Mouse (Mus musculus) limb, embryonic 13.5 days (tissue): Measurements from ENCODE around the gene Btc. TPM values are rescaled to one million over a fixed set of nuclear protein-coding genes. Genes with fewer than 3 reads are reported as not detected.

Experiments
- ATAC-seq: fragments of 200-750 bp; cut with Nextera tagmentation; 2 replicates; pipeline ENCODE4 v1.8.0; 2017; ENCODE audit warnings: low read depth, moderate number of reproducible peaks, moderate TSS enrichment; ENCODE audit not compliant: low FRiP score
- H3K27ac ChIP-seq: fragments of 300-500 bp; sonication (generic); 2 replicates; pipeline ENCODE4 v1.5.1; 2015; ENCODE audit warnings: inconsistent platforms, mild to moderate bottlenecking, moderate library complexity
- H3K27me3 ChIP-seq: fragments of 300-500 bp; sonication (generic); 2 replicates; pipeline ENCODE4 v1.6.1; 2015; ENCODE audit warnings: mild to moderate bottlenecking, inconsistent platforms
- H3K36me3 ChIP-seq: fragments of 300-500 bp; sonication (generic); 2 replicates; pipeline ENCODE4 v1.6.1; 2015; ENCODE audit warnings: inconsistent platforms, mild to moderate bottlenecking, moderate library complexity
- H3K4me1 ChIP-seq: fragments of 300-500 bp; sonication (generic); 2 replicates; pipeline ENCODE4 v1.6.1; 2015; ENCODE audit warnings: inconsistent platforms
- H3K4me2 ChIP-seq: fragments of 300-500 bp; sonication (generic); replicated peaks from 2 replicates; pipeline ENCODE4 v1.6.1; 2015; ENCODE audit warnings: inconsistent platforms, mild to moderate bottlenecking, moderate library complexity
- H3K4me3 ChIP-seq: fragments of 300-500 bp; sonication (generic); 2 replicates; pipeline ENCODE4 v1.5.1; 2015; ENCODE audit warnings: moderate library complexity, mild to moderate bottlenecking, inconsistent platforms
- H3K9ac ChIP-seq: fragments of 300-500 bp; sonication (generic); 2 replicates; pipeline ENCODE4 v1.6.1; 2015; ENCODE audit warnings: mild to moderate bottlenecking, inconsistent platforms
- H3K9me3 ChIP-seq: fragments of 300-500 bp; sonication (generic); 2 replicates; pipeline ENCODE4 v1.6.1; 2016; ENCODE audit warnings: inconsistent platforms
- WGBS: fragments of 180-500 bp; shearing (Covaris S2); methylation state at CpG from one replicate; pipeline ENCODE4 v1.1.7; 2015; 5-methylcytosine and 5-hydroxymethylcytosine counted together
- polyA plus RNA-seq: library from polyadenylated mRNA; unstranded; fragments of >200 nt; fragmentation: Nextera tagmentation; extraction: Ambion mirVana; gene quantifications from 2 replicates; pipeline ENCODE4 v1.2.1, GENCODE M21; 2015

Gene Btc
- polyA plus RNA-seq, 1 experiment from 2014 or later: 2.2 TPM

DNA sequence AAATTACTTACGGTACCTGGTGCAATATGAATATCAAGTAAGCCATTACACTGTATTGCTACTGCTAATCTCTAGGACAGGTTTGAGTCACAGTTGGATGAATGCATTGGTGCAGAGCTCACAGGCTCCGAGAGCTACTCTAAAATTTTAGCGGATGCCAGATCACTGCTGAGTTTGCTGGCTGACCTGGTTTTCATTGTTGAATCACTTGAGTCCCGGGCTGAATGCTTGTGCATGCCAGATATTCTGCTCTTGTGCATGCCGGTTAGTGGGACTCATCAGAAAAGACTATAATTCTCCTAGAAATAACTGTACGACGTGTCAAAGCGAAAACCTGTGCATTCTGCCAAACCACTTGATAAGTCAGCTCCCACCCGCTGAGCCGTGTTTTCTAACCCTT lies 35.9 kb downstream of the Btc start:
- ATAC-seq: no peak
- Histone ChIP-seq H3K4me2 (no peak overlapping the region), H3K27ac (no peak overlapping the region), H3K9ac (no peak overlapping the region), H3K36me3 (no peaks in the 10 kb centered on the region), H3K27me3 (no peaks in the 10 kb centered on the region), H3K9me3 (no peaks in the 10 kb centered on the region), H3K4me1 (peaks cover 8% of the 10 kb centered on the region; the same call in 1 of the 2 replicates), H3K4me3 (no peak overlapping the region)
- 70% methylated on average over 10 of the region's 10 CpGs for WGBS

DNA sequence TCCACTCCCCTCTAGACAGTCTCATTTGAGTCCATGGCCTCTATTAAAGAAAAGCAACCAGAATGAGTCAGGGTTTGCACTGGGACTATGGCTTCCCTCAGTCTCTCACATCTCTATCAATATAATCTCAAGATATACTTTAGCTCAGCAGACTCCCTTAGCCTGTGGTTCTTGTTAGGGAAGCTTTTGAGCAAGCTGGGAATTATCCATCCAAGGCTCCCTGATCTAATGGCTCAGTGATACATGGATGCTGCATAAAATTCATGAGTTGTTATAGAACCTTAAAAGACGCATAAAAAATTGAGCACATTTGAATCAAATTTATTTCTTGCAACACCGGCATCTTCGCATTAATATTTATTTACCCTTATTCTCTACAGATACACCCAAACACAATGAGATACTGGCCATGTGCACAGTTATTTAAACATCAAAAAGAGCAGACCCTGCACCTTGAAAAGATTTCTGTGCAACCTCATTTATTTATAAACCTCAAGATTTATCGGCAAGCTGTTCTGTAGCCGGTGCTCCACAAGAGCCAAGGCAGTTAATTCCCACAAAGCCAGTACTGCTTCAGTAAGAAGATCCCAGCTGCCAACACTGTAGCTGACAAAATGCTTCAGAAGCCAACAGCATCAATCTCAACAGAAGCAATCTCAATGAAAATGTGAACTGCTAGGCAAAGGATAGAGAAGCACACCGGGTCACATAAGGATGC lies 39.4 kb downstream of the Btc start:
- Histone ChIP-seq H3K4me3 (no peak overlapping the region), H3K36me3 (no peaks in the 10 kb centered on the region), H3K27ac (no peak overlapping the region), H3K4me1 (peaks cover 12% of the 10 kb centered on the region; the same call in 1 of the 2 replicates), H3K9me3 (no peaks in the 10 kb centered on the region), H3K9ac (no peak overlapping the region), H3K4me2 (no peak overlapping the region), H3K27me3 (no peaks in the 10 kb centered on the region)
- no peak for ATAC-seq
- 74% methylated on average over 6 of the region's 6 CpGs for WGBS

DNA sequence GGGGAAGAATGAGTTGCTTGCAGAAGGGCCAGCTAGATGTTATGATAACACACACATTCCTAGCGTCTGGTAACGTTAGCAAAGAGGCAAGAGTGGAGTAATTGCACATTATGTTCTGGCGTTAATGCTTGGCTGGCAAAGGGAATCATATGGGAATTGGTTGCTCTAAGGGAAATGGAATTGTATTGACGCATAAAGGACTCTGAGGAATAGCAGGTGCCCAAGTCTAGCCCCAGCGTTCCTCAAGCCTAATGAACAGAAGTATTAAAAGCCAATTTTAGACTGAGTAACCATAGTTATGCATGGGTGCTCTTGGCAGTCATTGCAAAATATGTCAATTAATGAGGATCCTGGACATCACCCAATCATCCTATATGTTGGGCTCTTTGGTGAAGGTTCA lies 50.1 kb downstream of the Btc start:
- Histone ChIP-seq H3K27me3 (no peaks in the 10 kb centered on the region), H3K9ac (no peak overlapping the region), H3K4me1 (no peaks in the 10 kb centered on the region), H3K4me3 (no peak overlapping the region), H3K27ac (no peak overlapping the region), H3K9me3 (no peaks in the 10 kb centered on the region), H3K36me3 (no peaks in the 10 kb centered on the region), H3K4me2 (no peak overlapping the region)
- ATAC-seq: no peak
- 56% methylated on average over 5 of the region's 5 CpGs for WGBS

DNA sequence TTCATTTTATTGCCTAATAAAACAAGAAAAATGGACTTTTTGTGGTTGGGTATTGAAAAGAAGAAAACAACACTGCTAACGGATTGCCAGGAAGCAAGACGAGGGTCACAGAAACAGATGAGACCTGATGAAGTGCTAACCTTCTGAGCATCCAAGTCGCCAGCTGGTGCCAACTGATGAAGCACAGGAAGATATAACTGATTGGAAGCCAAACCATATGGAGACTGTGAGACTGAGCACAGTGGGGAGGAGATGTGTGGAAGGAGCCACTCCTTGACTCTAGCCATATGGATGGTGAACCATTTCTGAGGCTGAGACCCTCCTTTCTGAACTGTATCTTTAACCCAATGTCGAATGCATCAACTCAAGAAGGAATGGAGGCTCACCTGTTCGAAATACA lies 57.1 kb downstream of the Btc start:
- H3K9me3 ChIP-seq: no peaks in the 10 kb centered on the region
- H3K27ac ChIP-seq: no peak overlapping the region
- H3K9ac ChIP-seq: no peak overlapping the region
- H3K36me3 ChIP-seq: no peaks in the 10 kb centered on the region
- no peak overlapping the region for H3K4me2 ChIP-seq
- no peak overlapping the region for H3K4me3 ChIP-seq
- H3K27me3 ChIP-seq: no peaks in the 10 kb centered on the region
- ATAC-seq: no peak
- no peaks in the 10 kb centered on the region for H3K4me1 ChIP-seq
- WGBS: 56% methylated on average over 5 of the region's 5 CpGs

DNA sequence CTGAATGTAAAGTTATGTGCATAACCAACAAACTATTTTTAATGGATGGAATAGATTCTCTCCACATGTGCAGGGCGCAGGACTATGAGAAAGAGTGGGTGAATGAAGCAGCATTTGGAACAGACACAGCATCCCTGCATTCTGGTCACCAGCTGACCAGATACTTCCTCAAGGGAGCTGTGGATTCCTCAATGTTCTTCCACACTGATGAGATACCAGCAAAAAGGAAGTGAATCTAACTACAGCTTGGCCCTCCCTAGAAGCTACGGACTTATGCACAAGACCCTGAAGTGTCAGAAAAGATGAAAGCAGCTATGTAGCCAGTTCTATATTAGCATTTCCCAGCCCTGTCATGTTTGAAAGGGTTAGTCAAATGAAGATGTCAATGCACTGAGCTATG lies 57.7 kb downstream of the Btc start:
- no peak overlapping the region for H3K27ac ChIP-seq
- H3K9ac ChIP-seq: no peak overlapping the region
- H3K9me3 ChIP-seq: no peaks in the 10 kb centered on the region
- H3K36me3 ChIP-seq: no peaks in the 10 kb centered on the region
- no peak overlapping the region for H3K4me2 ChIP-seq
- 89% methylated on average over 2 of the region's 2 CpGs for WGBS
- H3K4me3 ChIP-seq: no peak overlapping the region
- no peaks in the 10 kb centered on the region for H3K4me1 ChIP-seq
- ATAC-seq: no peak
- H3K27me3 ChIP-seq: no peaks in the 10 kb centered on the region

DNA sequence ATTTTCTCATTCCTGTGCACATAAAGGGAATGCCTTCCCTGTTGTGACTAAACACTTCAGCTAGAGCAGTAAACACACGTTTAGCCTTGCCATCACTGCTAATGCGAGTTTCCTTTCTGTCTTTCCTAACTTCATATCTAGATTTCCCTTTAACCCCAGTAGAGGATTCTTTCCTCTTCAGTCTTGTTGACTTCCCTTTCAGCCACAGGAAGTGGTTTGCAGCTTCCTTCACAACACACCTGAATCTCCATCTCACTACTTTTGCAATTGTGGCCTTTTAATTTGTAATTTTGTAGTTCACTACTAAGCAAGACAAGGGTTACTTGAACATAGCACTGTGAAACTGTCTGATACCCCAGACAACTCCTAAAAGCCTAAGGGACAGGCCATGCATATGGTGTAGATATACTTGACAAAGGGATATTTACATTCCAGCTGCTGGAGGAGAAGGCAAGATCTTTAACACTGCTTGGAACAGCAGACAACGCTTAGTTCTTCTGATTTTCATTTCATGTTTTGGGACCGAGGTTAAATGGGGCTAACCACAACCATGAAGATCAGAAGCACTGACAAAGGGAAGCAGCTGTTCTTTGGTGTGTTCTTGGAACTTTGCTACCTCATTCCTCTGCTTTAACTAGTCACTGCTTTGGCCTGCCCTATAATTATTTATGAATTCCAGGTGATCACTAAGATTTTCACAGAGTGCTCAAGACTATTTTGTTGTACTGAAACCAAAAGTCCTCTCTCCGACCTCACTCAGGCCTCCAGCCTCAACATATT lies 60.6 kb downstream of the Btc start:
- Histone ChIP-seq H3K9ac (no peak overlapping the region), H3K4me2 (no peak overlapping the region), H3K27me3 (no peaks in the 10 kb centered on the region), H3K27ac (no peak overlapping the region), H3K4me3 (no peak overlapping the region), H3K36me3 (no peaks in the 10 kb centered on the region), H3K4me1 (no peaks in the 10 kb centered on the region), H3K9me3 (no peaks in the 10 kb centered on the region)
- no peak for ATAC-seq
- 73% methylated on average over 5 of the region's 5 CpGs for WGBS

DNA sequence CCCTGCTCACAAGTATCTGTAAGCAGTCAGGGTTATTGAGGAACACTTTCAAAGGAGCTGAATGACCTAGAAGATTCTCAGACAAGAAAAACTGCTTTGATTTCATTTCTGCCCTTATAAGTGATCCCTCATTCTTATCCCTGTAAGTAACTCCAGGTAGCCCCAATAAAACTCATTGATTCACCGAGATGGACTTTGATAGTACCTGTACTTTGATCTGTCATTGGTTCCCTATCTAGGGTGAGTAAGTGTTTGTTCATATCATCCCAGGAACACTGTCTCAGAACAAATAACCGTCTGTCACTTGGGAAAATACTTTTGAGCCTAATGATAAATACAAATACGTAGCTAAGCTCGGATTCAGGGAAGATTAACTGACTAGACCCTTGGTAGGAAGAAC lies 68.6 kb downstream of the Btc start:
- Histone ChIP-seq H3K9me3 (no peaks in the 10 kb centered on the region), H3K4me2 (no peak overlapping the region), H3K4me1 (no peaks in the 10 kb centered on the region), H3K9ac (no peak overlapping the region), H3K36me3 (no peaks in the 10 kb centered on the region), H3K27ac (no peak overlapping the region), H3K4me3 (no peak overlapping the region), H3K27me3 (no peaks in the 10 kb centered on the region)
- ATAC-seq: no peak
- 90% methylated on average over 4 of the region's 4 CpGs for WGBS

DNA sequence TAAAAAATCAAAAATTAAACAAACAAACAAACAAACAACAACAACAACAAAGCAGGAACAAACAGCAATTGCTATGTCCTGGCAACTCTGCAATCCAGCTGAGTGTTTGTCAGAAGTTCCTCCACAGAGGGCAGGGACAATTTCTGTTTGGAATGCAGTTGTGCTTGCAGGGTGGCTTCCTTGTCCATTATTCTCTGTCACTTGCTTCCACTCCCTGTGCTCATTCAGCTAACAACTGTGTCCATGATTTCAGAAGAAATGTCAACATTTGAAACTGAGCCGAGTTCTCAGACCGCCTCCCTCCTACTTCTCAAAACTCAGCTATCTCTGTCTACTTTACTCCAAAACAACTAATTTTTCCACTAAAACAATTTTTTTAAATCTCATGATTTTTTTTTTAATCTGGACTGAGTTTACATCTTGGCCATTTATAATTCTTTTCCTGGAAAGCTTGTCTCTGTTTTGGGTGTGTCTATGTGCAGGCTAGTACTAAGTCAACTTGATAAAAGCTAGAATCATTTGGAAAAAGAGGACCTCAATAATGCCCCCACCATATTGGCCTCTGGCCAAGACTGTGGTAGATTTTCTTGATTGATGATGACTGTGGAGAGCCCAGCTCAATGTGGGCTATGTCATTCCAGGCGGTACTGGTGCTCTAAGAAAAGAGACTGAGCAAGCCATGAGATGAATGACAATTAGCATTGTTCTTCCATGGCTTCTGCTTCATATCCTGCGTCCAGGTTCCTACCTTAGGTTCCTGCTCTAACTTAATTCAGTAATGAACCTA lies 70.5 kb downstream of the Btc start:
- no peaks in the 10 kb centered on the region for H3K4me1 ChIP-seq
- H3K9me3 ChIP-seq: peaks cover 3% of the 10 kb centered on the region; the same call in 1 of the 2 replicates
- 81% methylated on average over 4 of the region's 4 CpGs for WGBS
- H3K27me3 ChIP-seq: no peaks in the 10 kb centered on the region
- no peak for ATAC-seq
- H3K9ac ChIP-seq: no peak overlapping the region
- H3K36me3 ChIP-seq: no peaks in the 10 kb centered on the region
- no peak overlapping the region for H3K27ac ChIP-seq
- H3K4me3 ChIP-seq: no peak overlapping the region
- no peak overlapping the region for H3K4me2 ChIP-seq

DNA sequence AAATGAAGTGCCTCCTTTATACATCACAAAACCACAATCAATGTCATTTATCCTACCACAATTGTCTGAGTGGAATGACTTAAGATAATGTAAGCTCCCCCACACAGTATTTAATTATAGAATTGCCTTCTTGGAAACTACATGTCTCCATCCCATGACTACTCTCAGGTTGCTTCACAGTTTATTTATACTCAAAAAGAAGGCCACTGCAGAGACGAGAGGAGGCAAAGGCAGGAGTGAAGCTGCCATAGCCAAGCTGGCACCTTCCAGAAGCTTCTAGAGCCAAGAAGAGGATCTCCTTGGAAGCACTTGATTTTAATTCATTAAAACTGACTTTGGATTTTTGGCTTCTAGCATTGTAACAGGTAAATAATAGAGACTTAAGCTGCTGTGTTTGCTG lies 81.0 kb downstream of the Btc start:
- no peak overlapping the region for H3K4me3 ChIP-seq
- H3K9ac ChIP-seq: no peak overlapping the region
- H3K27me3 ChIP-seq: no peaks in the 10 kb centered on the region
- H3K4me1 ChIP-seq: no peaks in the 10 kb centered on the region
- no peak overlapping the region for H3K27ac ChIP-seq
- no peaks in the 10 kb centered on the region for H3K36me3 ChIP-seq
- no peaks in the 10 kb centered on the region for H3K9me3 ChIP-seq
- ATAC-seq: no peak
- H3K4me2 ChIP-seq: no peak overlapping the region
- WGBS: 77% methylated on average over 1 of the region's 1 CpGs

DNA sequence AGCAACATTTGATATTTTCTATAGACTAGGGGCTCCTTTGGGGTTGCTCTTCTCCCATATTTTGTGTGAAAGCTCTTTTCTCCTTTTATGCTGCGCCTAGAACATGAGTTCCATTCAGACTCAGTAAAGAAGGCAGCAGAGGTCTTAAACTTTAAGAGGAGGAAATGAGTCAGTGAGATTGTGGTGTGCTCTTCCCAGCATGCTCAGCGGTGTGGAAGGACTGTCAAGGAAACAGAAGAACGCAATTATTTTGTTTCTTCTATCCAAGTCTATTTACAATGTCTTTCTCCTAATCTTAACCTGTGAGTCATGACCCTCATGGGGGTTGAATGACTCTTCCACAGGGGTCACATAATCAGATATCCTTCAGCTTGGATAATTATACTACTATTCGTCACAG lies 82.4 kb downstream of the Btc start:
- no peak overlapping the region for H3K27ac ChIP-seq
- H3K4me2 ChIP-seq: no peak overlapping the region
- ATAC-seq: no peak
- H3K4me1 ChIP-seq: no peaks in the 10 kb centered on the region
- no peak overlapping the region for H3K9ac ChIP-seq
- H3K36me3 ChIP-seq: no peaks in the 10 kb centered on the region
- H3K9me3 ChIP-seq: no peaks in the 10 kb centered on the region
- no peak overlapping the region for H3K4me3 ChIP-seq
- no peaks in the 10 kb centered on the region for H3K27me3 ChIP-seq
- 87% methylated on average over 4 of the region's 4 CpGs for WGBS

DNA sequence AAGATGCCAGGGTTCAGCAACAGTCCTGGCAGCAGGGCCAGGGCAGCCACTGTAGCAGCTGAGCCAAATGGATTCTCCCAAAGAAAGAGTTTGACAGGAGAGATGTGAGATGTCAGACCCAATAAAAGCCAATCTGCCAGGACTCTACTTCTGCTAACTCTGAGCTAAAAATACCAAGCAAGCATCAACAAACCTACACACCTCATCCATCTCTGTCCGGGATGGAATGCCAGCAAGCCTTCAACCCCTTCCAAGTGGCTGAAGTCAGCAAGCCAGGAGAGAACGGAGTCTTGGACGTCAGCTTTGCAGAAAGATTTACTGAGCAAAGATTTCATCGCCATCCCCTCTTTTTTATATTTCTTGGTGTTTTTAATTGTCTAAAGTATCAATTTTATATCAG lies 88.8 kb downstream of the Btc start:
- H3K9ac ChIP-seq: no peak overlapping the region
- no peak overlapping the region for H3K4me2 ChIP-seq
- WGBS: 70% methylated on average over 4 of the region's 4 CpGs
- no peaks in the 10 kb centered on the region for H3K9me3 ChIP-seq
- no peaks in the 10 kb centered on the region for H3K4me1 ChIP-seq
- H3K36me3 ChIP-seq: no peaks in the 10 kb centered on the region
- no peak overlapping the region for H3K4me3 ChIP-seq
- no peak overlapping the region for H3K27ac ChIP-seq
- ATAC-seq: no peak
- H3K27me3 ChIP-seq: no peaks in the 10 kb centered on the region

DNA sequence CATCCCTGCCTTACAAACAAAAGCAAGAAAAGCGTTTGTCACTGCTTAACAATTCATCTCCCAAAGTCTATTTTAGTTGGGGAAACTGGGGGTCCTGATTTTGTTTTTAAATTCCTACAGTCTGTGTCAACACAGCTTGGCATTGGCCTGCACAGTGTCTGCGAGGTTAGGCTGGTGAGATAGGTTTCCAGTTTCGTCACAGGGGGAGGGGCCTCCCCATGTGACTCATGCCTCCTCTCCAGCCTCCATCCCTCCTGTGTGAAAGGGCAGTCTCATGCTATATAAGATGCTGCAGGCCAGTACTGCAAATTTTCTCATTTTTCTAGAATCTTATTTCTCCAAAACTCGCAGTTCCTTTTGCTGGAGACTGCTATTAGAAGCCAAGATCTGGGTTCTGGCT lies 91.0 kb downstream of the Btc start:
- ATAC-seq: no peak
- no peak overlapping the region for H3K27ac ChIP-seq
- H3K9ac ChIP-seq: no peak overlapping the region
- H3K9me3 ChIP-seq: no peaks in the 10 kb centered on the region
- no peaks in the 10 kb centered on the region for H3K36me3 ChIP-seq
- 41% methylated on average over 4 of the region's 4 CpGs for WGBS
- H3K4me2 ChIP-seq: no peak overlapping the region
- no peaks in the 10 kb centered on the region for H3K27me3 ChIP-seq
- H3K4me1 ChIP-seq: no peaks in the 10 kb centered on the region
- no peak overlapping the region for H3K4me3 ChIP-seq
